Mouse (Mus musculus) kidney, adult 2 months (tissue): ENCODE results near the gene Znhit1.

Experiments used
- CTCF ChIP-seq: fragments of 200-500 bp; conservative IDR thresholded peaks from 2 replicates; pipeline ENCODE4 v1.5.1; 2011; ENCODE audit warnings: low read depth, mild to moderate bottlenecking, control low read depth, low read length, moderate library complexity, mixed read lengths; ENCODE audit not compliant: insufficient read depth, insufficient read length
- POLR2A ChIP-seq: fragments of 200-500 bp; IDR thresholded peaks from one replicate; pipeline ENCODE4 v1.6.1; 2011; ENCODE audit warnings: low read depth, low read length, control low read depth

DNA sequence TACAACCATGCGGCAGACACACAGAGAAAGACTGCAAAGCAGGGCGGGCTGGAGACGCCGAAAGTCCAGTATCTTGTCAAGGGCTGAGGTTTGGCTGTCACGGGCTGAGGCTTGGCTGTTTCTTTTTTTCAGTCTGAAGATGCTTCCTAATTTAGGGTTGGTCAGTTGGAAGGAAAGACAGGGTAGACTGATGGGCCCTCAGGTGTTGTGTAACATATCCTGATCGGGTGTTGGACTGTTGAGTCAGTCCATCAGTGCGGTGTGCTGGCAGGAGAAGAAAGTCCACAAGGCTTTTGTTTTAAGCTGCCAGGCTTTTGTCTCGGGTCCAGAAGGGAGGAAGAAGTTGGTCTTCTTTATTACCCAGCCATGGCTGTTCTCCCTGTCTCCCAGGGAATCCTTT is 14.2 kb downstream of the Znhit1 start:
- no peak for TF ChIP-seq POLR2A
- no peak for TF ChIP-seq CTCF
